Mouse (Mus musculus) olfactory bulb, adult 2 months (tissue): ENCODE results near the gene Hsd17b12. TPM values are rescaled to one million over a fixed set of nuclear protein-coding genes. Genes with fewer than 3 reads are reported as not detected.

Source experiments
- H3K27ac ChIP-seq: fragments of 200-500 bp; 2 replicates; pipeline ENCODE4 v1.5.1; 2012; ENCODE audit warnings: low read depth, low read length; ENCODE audit not compliant: insufficient read depth
- H3K4me1 ChIP-seq: fragments of 200-500 bp; 2 replicates; pipeline ENCODE4 v1.6.1; 2012; ENCODE audit warnings: low read length; ENCODE audit not compliant: control insufficient read depth, insufficient read depth
- H3K4me3 ChIP-seq: fragments of 200-500 bp; 2 replicates; pipeline ENCODE4 v1.5.1; 2012; ENCODE audit warnings: mild to moderate bottlenecking, low read depth, low read length, moderate library complexity; ENCODE audit not compliant: insufficient read depth
- CTCF ChIP-seq: fragments of 200-500 bp; IDR thresholded peaks from 2 replicates; pipeline ENCODE4 v1.5.1; 2012; ENCODE audit warnings: low read depth, mild to moderate bottlenecking, low read length, moderate library complexity; ENCODE audit not compliant: insufficient read depth
- POLR2A ChIP-seq: fragments of 200-500 bp; IDR thresholded peaks from 2 replicates; pipeline ENCODE4 v1.6.1; 2012; ENCODE audit warnings: mild to moderate bottlenecking, low read depth, low read length, moderate library complexity; ENCODE audit not compliant: insufficient read depth
- WGBS: fragments of 180-500 bp; shearing (Covaris S2); methylation state at CpG from one replicate; pipeline ENCODE4 v1.1.7; 2018; 5-methylcytosine and 5-hydroxymethylcytosine counted together
- polyA plus RNA-seq: library from polyadenylated mRNA; stranded (reverse); fragments of >200 nt; gene quantifications from 2 replicates; pipeline ENCODE4 v1.2.4, GENCODE M21; 2012; ENCODE audit warnings: low replicate concordance; ENCODE audit not compliant: missing spikeins, insufficient read depth, insufficient read length

Gene Hsd17b12
- polyA plus RNA-seq, 1 experiment, result not detected

GRCm38 (mm10) chr2:94051952-94052351 is 105.8 kb downstream of the Hsd17b12 start:
- 30% methylated on average over 5 of the region's 5 CpGs for WGBS
- H3K4me1 ChIP-seq, result peaks cover 6% of the 10 kb centered on the region
- H3K4me3 ChIP-seq, result no peak overlapping the region
- TF ChIP-seq CTCF (no peak), POLR2A (no peak)
- no peak overlapping the region for H3K27ac ChIP-seq

GRCm38 (mm10) chr2:94050901-94051300 is 106.9 kb downstream of the Hsd17b12 start:
- TF ChIP-seq CTCF (no peak), POLR2A (no peak)
- H3K4me3 ChIP-seq, result no peak overlapping the region
- H3K4me1 ChIP-seq, result peaks cover 6% of the 10 kb centered on the region
- 97% methylated on average over 3 of the region's 3 CpGs for WGBS
- no peak overlapping the region for H3K27ac ChIP-seq

- WGBS, result 58% methylated on average over 5 of the region's 5 CpGs
- TF ChIP-seq CTCF, result no peak
- TF ChIP-seq POLR2A, result no peak
- Histone ChIP-seq H3K4me1 (peaks cover 6% of the 10 kb centered on the region), H3K4me3 (no peak overlapping the region), H3K27ac (no peak overlapping the region)
Observed at GRCm38 (mm10) chr2:94049471-94050176, 108.1 kb downstream of the Hsd17b12 start.

- H3K4me3 ChIP-seq, result no peak overlapping the region
- 61% methylated on average over 5 of the region's 5 CpGs for WGBS
- no peak overlapping the region for H3K27ac ChIP-seq
- peaks cover 6% of the 10 kb centered on the region for H3K4me1 ChIP-seq
- TF ChIP-seq POLR2A, result no peak
- TF ChIP-seq CTCF, result no peak
Observed at GRCm38 (mm10) chr2:94048733-94049470, 108.9 kb downstream of the Hsd17b12 start.

GRCm38 (mm10) chr2:94048271-94048670 is 109.5 kb downstream of the Hsd17b12 start:
- TF ChIP-seq POLR2A, result no peak
- no peak for TF ChIP-seq CTCF
- no peak overlapping the region for H3K27ac ChIP-seq
- H3K4me1 ChIP-seq, result peaks cover 6% of the 10 kb centered on the region
- H3K4me3 ChIP-seq, result no peak overlapping the region
- WGBS, result 40% methylated on average over 1 of the region's 1 CpGs

- TF ChIP-seq CTCF (no peak), POLR2A (no peak)
- H3K27ac ChIP-seq, result no peak overlapping the region
- H3K4me3 ChIP-seq, result no peak overlapping the region
- 40% methylated on average over 6 of the region's 6 CpGs for WGBS
- no peaks in the 10 kb centered on the region for H3K4me1 ChIP-seq
Observed at GRCm38 (mm10) chr2:94045411-94046090, 112.2 kb downstream of the Hsd17b12 start.

GRCm38 (mm10) chr2:94044174-94044573 is 113.6 kb downstream of the Hsd17b12 start:
- Histone ChIP-seq H3K27ac (no peak overlapping the region), H3K4me3 (no peak overlapping the region), H3K4me1 (no peaks in the 10 kb centered on the region)
- WGBS, result 74% methylated on average over 2 of the region's 2 CpGs
- TF ChIP-seq CTCF (no peak), POLR2A (no peak)

GRCm38 (mm10) chr2:94043662-94044061 is 114.1 kb downstream of the Hsd17b12 start:
- Histone ChIP-seq H3K27ac (no peak overlapping the region), H3K4me1 (no peaks in the 10 kb centered on the region), H3K4me3 (no peak overlapping the region)
- no peak for TF ChIP-seq CTCF
- no peak for TF ChIP-seq POLR2A
- 35% methylated on average over 5 of the region's 5 CpGs for WGBS

GRCm38 (mm10) chr2:94042461-94042860 is 115.3 kb downstream of the Hsd17b12 start:
- TF ChIP-seq POLR2A (no peak), CTCF (no peak)
- Histone ChIP-seq H3K4me1 (no peaks in the 10 kb centered on the region), H3K27ac (no peak overlapping the region), H3K4me3 (no peak overlapping the region)
- WGBS, result 83% methylated on average over 3 of the region's 3 CpGs
